Mouse (Mus musculus): Measurements from ENCODE around the gene Dpf1.

Gene Dpf1

DNA sequence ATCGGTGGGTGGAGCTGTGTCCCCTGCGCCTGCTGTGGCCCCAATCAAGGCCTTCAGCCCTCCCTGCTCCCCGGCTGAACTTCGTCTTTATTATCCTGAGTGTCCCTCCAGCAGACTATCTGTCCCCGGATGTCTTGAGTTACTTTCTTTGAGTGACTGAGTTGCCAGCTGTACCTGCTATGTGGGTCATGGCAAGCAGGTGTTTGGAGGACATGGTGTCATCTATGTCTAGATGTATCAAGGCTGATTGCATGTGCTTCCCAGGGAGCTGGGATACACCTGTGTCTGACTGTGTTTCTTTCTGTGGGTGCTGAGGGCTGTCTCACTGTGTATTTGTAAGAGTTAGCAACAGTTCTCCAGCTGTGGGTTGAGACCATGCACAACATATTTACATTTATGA lies 6.0 kb downstream of the Dpf1 start:
- no peak for DNase-seq

GRCm38 (mm10) chr7:29313051-29313450 lies 9.3 kb downstream of the Dpf1 start:
- DNase-seq, result no peak

GRCm38 (mm10) chr7:29313572-29314261 lies 10.0 kb downstream of the Dpf1 start:
- DNase-seq, result no peak

GRCm38 (mm10) chr7:29314844-29315628 lies 11.3 kb downstream of the Dpf1 start:
- no peak for DNase-seq

- DNase-seq, result no peak
Observed at GRCm38 (mm10) chr7:29316137-29316734, 12.5 kb downstream of the Dpf1 start.

- DNase-seq, result no peak
Observed at GRCm38 (mm10) chr7:29316976-29317375, 13.2 kb downstream of the Dpf1 start.

GRCm38 (mm10) chr7:29317558-29317957 lies 13.8 kb downstream of the Dpf1 start:
- no peak for DNase-seq

GRCm38 (mm10) chr7:29318115-29318911 lies 14.6 kb downstream of the Dpf1 start:
- DNase-seq, result no peak

DNA sequence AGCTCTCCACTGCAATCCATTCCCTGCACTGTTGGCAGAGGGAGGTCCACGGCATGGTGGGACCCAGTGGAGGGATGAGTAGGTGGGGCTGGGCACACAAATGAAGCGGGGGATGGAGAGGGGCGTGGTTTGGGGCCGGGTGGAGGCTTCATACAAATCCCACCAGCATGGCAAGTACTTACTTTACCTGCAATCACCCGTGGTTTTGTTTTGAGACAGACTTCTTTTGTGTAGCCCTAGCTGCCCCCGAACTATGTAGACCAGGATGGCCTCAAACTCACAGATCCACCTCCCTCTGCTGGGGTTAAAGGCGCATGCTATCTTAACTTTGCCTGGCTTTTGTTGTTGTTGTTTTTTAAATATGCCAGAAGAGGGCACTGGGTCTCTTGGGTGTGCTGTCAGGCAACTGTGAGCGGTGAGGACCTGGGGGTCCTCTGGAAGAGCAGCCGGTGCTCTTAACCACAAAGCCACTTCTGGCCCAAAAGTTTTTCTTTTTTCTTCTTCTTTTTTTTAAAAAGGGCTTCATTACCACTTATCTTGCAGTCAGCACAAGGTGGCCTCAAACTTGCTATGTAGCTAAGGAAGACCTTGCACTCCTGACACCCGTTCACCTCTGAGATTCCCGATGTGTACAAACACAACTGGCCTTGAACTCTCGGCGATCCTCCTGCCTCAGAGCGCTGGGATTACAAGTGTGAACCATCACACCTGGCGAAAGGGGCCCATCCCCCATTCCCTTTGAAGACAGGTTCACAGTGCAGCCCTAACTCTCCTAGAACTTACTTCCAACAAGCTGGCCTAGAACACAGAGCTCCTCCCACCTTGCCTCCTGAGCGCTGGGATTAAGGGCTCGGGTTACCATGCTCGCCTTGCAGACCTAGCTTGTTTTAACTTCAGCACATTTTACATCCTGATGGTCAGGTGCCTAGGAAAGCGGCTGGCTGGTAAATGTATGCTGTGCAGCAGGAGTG lies 15.9 kb downstream of the Dpf1 start:
- DNase-seq, result no peak

DNA sequence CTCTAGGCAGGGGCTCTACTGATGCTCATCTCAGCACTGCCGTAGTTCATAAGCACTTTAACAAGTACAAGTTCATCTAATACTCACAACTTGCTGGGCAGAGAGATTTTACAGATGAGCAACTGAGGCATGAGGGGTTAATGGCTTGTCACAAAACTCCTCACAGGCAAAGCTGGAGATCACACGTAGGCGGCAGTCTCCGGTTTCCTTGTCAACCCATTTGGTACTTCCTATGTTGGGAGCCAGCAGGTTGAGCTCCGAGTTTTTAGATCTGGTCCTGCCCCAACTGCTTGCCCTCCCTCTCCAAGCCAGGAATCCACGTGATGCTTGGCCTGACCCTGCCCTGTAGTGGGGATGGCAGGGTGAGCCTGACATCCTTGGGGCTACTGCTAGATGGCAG lies 23.3 kb downstream of the Dpf1 start:
- no peak for DNase-seq

GRCm38 (mm10) chr7:29328984-29329383 lies 25.2 kb downstream of the Dpf1 start:
- no peak for DNase-seq

DNA sequence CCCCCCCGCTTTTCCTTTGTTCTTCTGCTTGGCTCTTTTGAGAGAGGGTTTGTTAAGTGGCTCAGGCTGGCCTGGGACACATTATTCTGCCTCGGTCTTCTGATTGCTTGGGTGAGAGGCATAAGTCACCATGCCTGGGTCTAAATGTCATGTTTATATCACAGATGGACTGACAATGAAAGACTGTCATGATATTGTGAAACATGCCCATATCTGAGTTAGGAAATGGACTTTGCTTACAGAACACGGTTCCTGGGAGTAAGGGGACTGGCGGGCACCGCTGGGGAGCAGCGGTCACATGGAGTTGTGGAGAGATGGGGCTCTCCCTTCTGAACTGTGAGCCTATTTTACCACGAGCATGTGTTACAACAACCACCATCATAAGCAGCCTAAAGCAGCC lies 30.4 kb downstream of the Dpf1 start:
- DNase-seq, result no peak

DNA sequence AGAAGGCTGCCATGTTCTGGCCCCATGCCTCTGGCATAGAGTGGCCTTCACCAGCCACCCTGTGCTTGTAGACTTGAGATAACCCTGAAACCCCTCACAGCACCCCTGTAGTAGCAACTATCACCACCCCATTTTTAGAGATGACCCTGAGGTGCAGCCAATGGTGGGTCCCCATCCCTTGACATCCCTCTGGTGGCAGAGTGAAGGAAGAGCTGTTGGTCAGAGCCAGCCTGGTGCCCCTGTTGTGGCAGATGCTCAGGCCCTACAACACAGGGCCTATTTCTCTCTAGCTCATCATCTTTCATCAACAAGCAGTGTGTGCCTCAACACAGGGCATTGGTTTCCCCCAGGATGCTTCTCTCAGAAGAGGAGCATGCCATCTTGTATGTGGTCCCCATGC lies 31.5 kb downstream of the Dpf1 start:
- no peak for DNase-seq

- DNase-seq, result no peak
Observed at GRCm38 (mm10) chr7:29335841-29336671, 32.3 kb downstream of the Dpf1 start.

DNA sequence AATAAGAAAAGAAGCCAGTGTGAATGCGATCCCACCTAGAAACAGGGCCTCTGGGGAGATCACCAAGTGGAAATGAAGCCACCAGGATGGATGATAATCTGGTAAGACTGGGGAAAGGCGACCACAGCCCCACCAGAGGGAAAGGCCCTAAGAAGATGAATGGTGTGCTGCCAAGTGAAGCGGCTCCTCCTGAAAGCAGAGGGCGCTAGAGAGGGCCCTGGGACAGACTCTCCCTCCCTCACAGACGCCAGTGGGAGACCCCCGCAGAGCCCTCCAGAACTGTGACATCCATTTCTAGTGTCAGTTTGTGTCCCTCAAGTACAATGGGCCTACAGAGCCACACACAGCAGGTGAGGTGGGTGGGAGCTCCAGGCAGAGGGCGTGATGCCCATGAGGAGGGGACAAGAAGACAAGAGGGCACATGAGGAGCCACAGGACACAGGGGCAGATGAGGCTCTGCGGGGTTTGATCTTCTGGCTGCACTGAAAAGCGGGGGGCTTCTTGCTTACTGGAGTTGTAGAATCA lies 33.1 kb downstream of the Dpf1 start:
- DNase-seq, result no peak

DNA sequence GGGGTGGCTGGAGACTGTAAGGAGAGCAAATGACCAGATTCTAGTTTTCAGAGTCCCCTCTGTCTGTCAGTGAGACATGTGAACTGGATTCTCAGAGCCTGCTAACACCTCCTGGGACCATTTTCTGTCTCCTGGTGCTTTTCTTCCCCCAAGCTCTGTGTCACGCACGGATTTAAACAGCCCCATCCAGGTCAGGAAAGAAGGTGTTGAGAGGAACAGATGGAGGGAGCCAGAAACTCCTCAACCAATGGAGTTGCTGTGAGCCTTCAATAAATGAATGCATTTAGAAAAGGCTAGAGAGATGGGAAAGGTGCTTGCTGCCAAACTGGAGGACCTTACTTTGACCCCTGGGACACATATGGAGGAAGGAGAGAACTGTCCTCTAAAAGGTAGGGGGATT lies 34.0 kb downstream of the Dpf1 start:
- DNase-seq, result no peak

GRCm38 (mm10) chr7:29338351-29338919 lies 34.7 kb downstream of the Dpf1 start:
- peak; percentile 58 to 75 for DNase-seq

DNA sequence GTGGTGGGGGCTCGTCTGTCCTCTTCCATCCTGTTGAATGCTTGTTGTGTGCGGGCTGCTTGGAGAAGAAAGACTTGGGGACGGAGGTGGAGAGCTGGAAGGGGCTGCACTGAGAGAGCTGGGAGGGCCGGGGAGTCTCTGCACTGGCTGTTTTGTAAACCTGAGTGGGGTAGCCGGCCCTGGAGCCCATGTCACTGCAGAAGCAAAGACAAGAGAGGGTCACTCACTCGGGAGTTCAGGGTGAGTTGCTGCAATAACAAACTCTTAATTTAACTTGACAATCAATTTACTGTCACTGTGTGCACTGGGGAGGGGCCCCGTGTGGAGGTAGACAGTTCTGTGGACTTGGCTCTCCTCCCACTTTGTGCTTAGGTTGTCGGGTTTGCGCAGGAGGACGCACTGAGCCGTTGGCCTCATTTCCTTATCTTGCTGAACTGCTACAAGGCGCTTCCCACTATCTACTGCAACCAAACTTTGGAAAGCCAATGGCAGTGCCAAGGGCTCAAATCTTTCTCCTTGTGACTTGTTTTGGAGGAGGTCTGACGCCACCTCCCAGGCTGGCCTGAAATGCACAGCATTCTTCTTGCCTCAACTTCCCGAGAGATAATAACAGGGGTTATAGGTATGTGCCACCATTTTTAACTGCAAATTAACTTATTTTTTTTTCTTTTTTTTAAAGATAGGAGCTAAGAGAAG lies 35.4 kb downstream of the Dpf1 start:
- no peak for DNase-seq

GRCm38 (mm10) chr7:29340247-29340646 lies 36.5 kb downstream of the Dpf1 start:
- no peak for DNase-seq

- DNase-seq, result no peak
Observed at GRCm38 (mm10) chr7:29340838-29341237, 37.1 kb downstream of the Dpf1 start.
